Mouse (Mus musculus): ENCODE data around the gene Yju2. TPM values are rescaled to one million over a fixed set of nuclear protein-coding genes. Genes with fewer than 3 reads are reported as not detected.

Yju2 gene
- polyA plus RNA-seq, 1 experiment from 2014 or later = 18.1 TPM

DNA sequence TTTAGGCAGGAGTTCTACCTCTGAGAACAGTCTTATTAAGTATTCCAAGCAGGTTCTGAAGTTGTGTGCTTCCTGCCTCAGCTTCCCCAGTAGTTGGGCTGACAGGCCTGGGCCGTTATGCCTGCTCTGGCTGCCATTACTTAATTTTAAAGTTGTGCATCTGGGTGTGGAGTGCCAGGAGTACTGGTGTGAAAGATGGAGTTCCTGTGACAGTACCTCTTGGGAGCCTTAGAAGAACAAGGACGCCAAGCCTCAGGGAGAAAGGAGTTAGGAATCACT lies 51.0 kb downstream of the Yju2 start:
- Histone ChIP-seq H3K27me3 (ENCODE audit: control insufficient read depth, insufficient read depth, low read length) (no peaks in the 10 kb centered on the region), H3K4me2 (replicated peaks) (peak overlapping the region; percentile 91), H3K9me3 (ENCODE audit: control insufficient read depth, low read length) (no peaks in the 10 kb centered on the region), H3K4me3 (replicated peaks; ENCODE audit: low read length) (peak overlapping the region; percentile 88), H3K4me1 (replicated peaks; ENCODE audit: control insufficient read depth, insufficient read depth, low read length) (peaks cover 25% of the 10 kb centered on the region), H3K9ac (peak overlapping the region; percentile 90), H3K27ac (peak overlapping the region; percentile 98), H3K36me3 (replicated peaks; ENCODE audit: control insufficient read depth, insufficient read depth) (peaks cover 45% of the 10 kb centered on the region)
- DNase-seq (ENCODE audit: low spot score) (no peak), ATAC-seq (ENCODE audit: low FRiP score) (no peak)
- 25% methylated on average over 2 of the region's 2 CpGs for WGBS

DNA sequence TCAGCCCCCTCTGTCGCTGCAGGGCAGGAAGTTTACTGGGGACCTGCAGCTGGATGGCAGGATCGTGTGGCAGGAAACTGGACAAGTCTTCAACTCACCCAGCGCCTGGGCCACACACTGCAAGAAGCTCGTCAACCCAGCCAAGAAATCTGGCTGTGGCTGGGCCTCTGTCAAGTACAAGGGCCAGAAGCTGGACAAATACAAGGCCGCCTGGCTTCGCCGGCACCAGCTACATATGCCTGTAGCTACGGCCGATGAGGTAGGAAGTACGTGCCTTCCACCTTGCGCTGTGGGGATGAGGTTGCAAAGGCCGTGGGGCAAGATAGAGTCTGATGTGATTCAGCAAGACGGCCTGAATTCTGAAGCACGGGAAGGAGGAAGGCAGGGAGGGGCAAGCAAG lies 51.4 kb downstream of the Yju2 start:
- Histone ChIP-seq H3K9ac (peak overlapping the region; percentile 90), H3K9me3 (ENCODE audit: control insufficient read depth, low read length) (no peaks in the 10 kb centered on the region), H3K4me2 (replicated peaks) (peak overlapping the region; percentile 91), H3K36me3 (replicated peaks; ENCODE audit: control insufficient read depth, insufficient read depth) (peaks cover 49% of the 10 kb centered on the region), H3K4me3 (replicated peaks; ENCODE audit: low read length) (peak overlapping the region; percentile 88), H3K27me3 (ENCODE audit: control insufficient read depth, insufficient read depth, low read length) (no peaks in the 10 kb centered on the region), H3K27ac (peak overlapping the region; percentile 98; the same call in 1 of the 2 replicates), H3K4me1 (replicated peaks; ENCODE audit: control insufficient read depth, insufficient read depth, low read length) (peaks cover 25% of the 10 kb centered on the region)
- 77% methylated on average over 14 of the region's 14 CpGs for WGBS
- DNase-seq (ENCODE audit: low spot score) (no peak), ATAC-seq (ENCODE audit: low FRiP score) (no peak)

DNA sequence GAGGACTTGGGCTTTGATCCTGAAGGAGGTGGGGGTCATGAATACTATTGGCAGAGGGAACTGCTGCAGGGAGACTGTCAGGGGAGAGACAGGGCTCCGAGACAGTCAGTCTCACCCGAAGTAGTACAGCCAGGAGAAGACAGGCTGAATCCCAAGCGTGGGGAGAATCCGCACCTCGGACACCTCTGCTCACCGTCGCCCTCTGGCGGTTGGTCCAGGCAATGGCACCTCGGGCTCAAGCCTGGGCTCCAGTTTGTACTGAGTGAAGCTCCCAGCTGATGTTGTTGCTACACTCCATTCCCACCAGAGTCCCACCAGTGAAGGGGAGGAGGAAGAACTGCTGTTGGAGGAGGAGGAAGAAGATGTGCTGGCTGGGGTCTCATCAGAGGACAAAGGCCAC lies 51.8 kb downstream of the Yju2 start:
- Histone ChIP-seq H3K4me2 (replicated peaks) (peak overlapping the region; percentile 91), H3K36me3 (replicated peaks; ENCODE audit: control insufficient read depth, insufficient read depth) (peaks cover 53% of the 10 kb centered on the region), H3K4me1 (replicated peaks; ENCODE audit: control insufficient read depth, insufficient read depth, low read length) (peaks cover 25% of the 10 kb centered on the region), H3K4me3 (replicated peaks; ENCODE audit: low read length) (peak overlapping the region; percentile 88), H3K9ac (peak overlapping the region; percentile 90), H3K27ac (no peak overlapping the region), H3K9me3 (ENCODE audit: control insufficient read depth, low read length) (no peaks in the 10 kb centered on the region), H3K27me3 (ENCODE audit: control insufficient read depth, insufficient read depth, low read length) (no peaks in the 10 kb centered on the region)
- DNase-seq (ENCODE audit: low spot score) (peak; percentile 75), ATAC-seq (ENCODE audit: low FRiP score) (no peak)
- WGBS = 5% methylated on average over 9 of the region's 9 CpGs

DNA sequence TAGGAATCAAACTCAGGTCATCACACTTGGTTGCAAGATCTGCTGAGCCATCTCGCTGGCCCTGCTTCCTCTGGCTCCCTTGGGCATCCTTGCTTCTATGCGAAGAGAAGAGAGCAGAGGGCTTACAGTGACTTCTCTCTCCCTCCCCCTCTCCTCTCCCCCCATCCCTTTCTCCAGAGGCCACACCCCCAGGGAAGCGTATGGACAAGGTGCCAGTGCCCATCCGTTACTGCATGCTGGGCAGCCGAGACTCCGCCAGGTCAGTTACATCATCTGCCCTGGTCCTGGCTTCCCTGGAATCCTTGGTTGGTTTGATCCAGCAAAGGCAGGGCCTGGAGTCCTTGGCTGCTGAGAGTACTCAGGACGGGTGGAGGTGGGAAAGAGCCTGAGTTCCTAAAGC lies 52.5 kb downstream of the Yju2 start:
- Histone ChIP-seq H3K4me2 (replicated peaks) (peak overlapping the region; percentile 91; the same call in 1 of the 2 replicates), H3K27me3 (ENCODE audit: control insufficient read depth, insufficient read depth, low read length) (no peaks in the 10 kb centered on the region), H3K4me1 (replicated peaks; ENCODE audit: control insufficient read depth, insufficient read depth, low read length) (peaks cover 25% of the 10 kb centered on the region), H3K9me3 (ENCODE audit: control insufficient read depth, low read length) (no peaks in the 10 kb centered on the region), H3K36me3 (replicated peaks; ENCODE audit: control insufficient read depth, insufficient read depth) (peaks cover 60% of the 10 kb centered on the region), H3K4me3 (replicated peaks; ENCODE audit: low read length) (no peak overlapping the region), H3K9ac (peak overlapping the region; percentile 90), H3K27ac (no peak overlapping the region)
- WGBS = 91% methylated on average over 7 of the region's 7 CpGs
- DNase-seq (ENCODE audit: low spot score) = no peak
- no peak for ATAC-seq (ENCODE audit: low FRiP score)

DNA sequence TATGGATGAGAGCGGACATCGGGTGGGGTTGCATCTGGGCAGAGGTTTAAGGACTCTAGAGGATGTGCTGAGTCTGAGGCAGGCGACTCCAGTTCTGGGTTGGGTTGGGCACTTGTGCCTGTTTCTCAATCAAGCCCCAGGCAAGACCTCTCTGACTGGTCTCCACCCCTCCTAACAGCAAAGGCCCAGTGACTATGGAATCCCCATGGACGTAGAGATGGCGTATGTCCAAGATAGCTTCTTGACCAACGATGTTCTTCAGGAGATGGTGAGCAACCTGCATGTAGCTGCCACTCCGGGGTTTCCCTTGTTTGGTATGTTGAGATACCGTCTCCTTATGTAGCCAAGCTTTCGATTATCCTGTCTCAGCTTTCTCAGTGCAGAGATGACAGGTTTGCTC lies 56.4 kb downstream of the Yju2 start:
- WGBS = 93% methylated on average over 9 of the region's 9 CpGs
- Histone ChIP-seq H3K4me1 (replicated peaks; ENCODE audit: control insufficient read depth, insufficient read depth, low read length) (peaks cover 15% of the 10 kb centered on the region), H3K27me3 (ENCODE audit: control insufficient read depth, insufficient read depth, low read length) (no peaks in the 10 kb centered on the region), H3K4me2 (replicated peaks) (no peak overlapping the region), H3K9ac (no peak overlapping the region), H3K4me3 (replicated peaks; ENCODE audit: low read length) (no peak overlapping the region), H3K36me3 (replicated peaks; ENCODE audit: control insufficient read depth, insufficient read depth) (peaks cover 98% of the 10 kb centered on the region), H3K27ac (no peak overlapping the region), H3K9me3 (ENCODE audit: control insufficient read depth, low read length) (no peaks in the 10 kb centered on the region)
- DNase-seq (ENCODE audit: low spot score) (no peak), ATAC-seq (ENCODE audit: low FRiP score) (no peak)

DNA sequence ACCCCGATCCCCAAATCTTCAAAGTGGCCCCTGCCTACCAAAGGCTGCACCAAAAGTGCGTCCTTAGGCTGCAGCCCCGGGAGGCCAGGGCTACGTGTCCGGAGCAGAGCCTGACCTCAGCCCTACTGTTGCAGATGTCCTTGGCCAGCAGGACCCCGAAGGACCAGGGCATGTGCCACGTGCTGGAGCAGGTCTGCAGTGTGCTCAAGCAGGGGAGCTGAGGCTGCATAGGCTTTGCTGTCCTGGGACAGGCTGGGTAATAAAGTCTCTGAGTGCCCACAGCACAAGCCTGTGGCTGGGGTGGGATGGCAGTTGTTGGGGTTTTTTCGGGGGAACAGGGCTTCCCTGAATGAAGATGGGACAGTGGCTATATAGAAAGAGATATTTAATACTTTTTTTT lies 57.5 kb downstream of the Yju2 start:
- H3K36me3 ChIP-seq (replicated peaks; ENCODE audit: control insufficient read depth, insufficient read depth) = peaks cover 89% of the 10 kb centered on the region
- H3K9me3 ChIP-seq (ENCODE audit: control insufficient read depth, low read length) = no peaks in the 10 kb centered on the region
- no peak for ATAC-seq (ENCODE audit: low FRiP score)
- 91% methylated on average over 8 of the region's 8 CpGs for WGBS
- peaks cover 4% of the 10 kb centered on the region; the same call in 1 of the 2 replicates for H3K4me1 ChIP-seq (replicated peaks; ENCODE audit: control insufficient read depth, insufficient read depth, low read length)
- no peak overlapping the region for H3K9ac ChIP-seq
- no peaks in the 10 kb centered on the region for H3K27me3 ChIP-seq (ENCODE audit: control insufficient read depth, insufficient read depth, low read length)
- no peak overlapping the region for H3K4me3 ChIP-seq (replicated peaks; ENCODE audit: low read length)
- H3K4me2 ChIP-seq (replicated peaks) = no peak overlapping the region
- H3K27ac ChIP-seq = no peak overlapping the region
- DNase-seq (ENCODE audit: low spot score) = no peak

DNA sequence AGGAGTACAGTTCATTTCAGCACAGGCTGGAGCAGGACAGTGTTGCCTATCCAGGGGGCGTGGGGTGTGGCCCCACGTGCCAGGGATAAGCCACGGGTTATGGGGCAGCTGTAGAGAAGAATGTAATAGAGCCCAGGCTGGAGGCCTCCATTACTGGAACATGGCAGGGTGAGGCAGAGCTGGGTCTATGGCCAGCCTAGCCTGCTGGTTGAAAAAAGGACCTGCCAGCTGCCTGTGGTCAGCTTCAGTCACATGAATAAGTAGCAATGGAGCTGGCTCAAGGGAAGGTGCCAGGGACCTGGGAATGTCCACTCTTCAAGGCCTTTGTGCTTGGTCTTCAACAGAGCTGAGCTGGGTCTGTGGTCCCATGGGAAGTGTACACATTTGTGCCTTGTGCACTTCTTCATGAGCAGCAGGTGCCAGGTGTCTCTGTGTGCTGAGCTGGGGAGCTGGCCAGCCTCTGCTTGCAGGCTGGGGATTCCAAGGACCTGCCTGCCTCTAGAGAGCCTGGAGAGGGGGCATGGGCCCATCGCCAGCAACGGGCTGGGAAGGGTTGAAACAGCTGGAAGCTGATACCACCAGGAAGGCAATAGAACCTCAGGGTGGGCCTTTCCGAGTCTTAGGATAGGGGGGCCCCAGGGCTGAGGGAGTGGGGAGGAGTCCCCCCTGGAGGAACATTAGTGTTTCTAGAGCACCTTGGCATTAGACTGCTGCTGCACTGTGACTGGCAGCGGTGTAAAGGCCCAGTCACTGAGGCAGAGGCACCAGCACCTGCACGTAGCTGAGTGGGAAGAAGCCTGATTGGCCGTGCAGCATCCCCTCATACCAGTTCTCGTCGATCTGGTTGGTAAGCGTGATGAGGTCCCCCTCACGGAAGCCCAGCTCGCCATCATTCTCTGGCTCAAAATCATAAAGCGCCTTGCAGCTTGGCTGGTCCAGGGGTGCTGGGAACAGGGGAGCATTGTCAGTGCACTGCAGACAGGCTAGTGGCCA lies 58.2 kb downstream of the Yju2 start:
- H3K4me2 ChIP-seq (replicated peaks) = no peak overlapping the region
- no peak for DNase-seq (ENCODE audit: low spot score)
- H3K27me3 ChIP-seq (ENCODE audit: control insufficient read depth, insufficient read depth, low read length) = no peaks in the 10 kb centered on the region
- no peak for ATAC-seq (ENCODE audit: low FRiP score)
- 85% methylated on average over 15 of the region's 15 CpGs for WGBS
- no peaks in the 10 kb centered on the region for H3K9me3 ChIP-seq (ENCODE audit: control insufficient read depth, low read length)
- H3K27ac ChIP-seq = no peak overlapping the region
- no peak overlapping the region for H3K4me3 ChIP-seq (replicated peaks; ENCODE audit: low read length)
- peaks cover 82% of the 10 kb centered on the region for H3K36me3 ChIP-seq (replicated peaks; ENCODE audit: control insufficient read depth, insufficient read depth)
- no peak overlapping the region for H3K9ac ChIP-seq
- no peaks in the 10 kb centered on the region; the same call in 1 of the 2 replicates for H3K4me1 ChIP-seq (replicated peaks; ENCODE audit: control insufficient read depth, insufficient read depth, low read length)

DNA sequence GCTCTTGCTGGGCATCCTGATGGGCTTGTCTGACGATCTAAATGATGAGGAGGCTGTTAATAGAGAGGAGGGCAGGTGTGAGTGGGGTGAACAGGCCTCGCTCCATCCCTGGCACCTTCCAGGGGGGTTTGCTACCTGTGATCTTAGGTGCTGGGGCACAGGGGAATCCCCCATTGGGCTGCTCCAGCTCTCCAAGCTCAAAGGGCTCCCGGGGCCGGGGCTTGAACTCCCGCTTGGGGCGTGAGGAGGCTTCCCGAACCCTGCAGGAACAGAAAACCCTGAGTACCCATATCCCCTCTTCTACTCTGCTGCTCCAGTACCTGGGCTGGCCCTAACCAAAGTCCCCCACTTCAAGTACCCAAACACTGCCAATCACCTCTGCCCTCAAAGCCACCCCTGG lies 58.9 kb downstream of the Yju2 start:
- ATAC-seq (ENCODE audit: low FRiP score) (no peak), DNase-seq (ENCODE audit: low spot score) (no peak)
- Histone ChIP-seq H3K9me3 (ENCODE audit: control insufficient read depth, low read length) (no peaks in the 10 kb centered on the region), H3K4me3 (replicated peaks; ENCODE audit: low read length) (no peak overlapping the region), H3K4me2 (replicated peaks) (no peak overlapping the region), H3K4me1 (replicated peaks; ENCODE audit: control insufficient read depth, insufficient read depth, low read length) (peaks cover 6% of the 10 kb centered on the region; the same call in 1 of the 2 replicates), H3K9ac (no peak overlapping the region), H3K36me3 (replicated peaks; ENCODE audit: control insufficient read depth, insufficient read depth) (peaks cover 74% of the 10 kb centered on the region), H3K27ac (no peak overlapping the region), H3K27me3 (ENCODE audit: control insufficient read depth, insufficient read depth, low read length) (no peaks in the 10 kb centered on the region)
- WGBS = 94% methylated on average over 7 of the region's 7 CpGs
